Mouse (Mus musculus): ENCODE results near the gene Mau2.
A peak's percentile ranks its signal among the peaks of the same experiment; 100 is the strongest.
"Not testable (repeated sequence)": the region's sequence is repeated elsewhere in the genome, so short reads cannot be mapped to it uniquely, and the experiment has no call there.

The Mau2 gene

GRCm38 (mm10) chr8:70023596-70023995 lies 18.9 kb downstream of the Mau2 start:
- DNase-seq (ENCODE audit: low read depth), result no peak

GRCm38 (mm10) chr8:70015017-70015416 lies 27.5 kb downstream of the Mau2 start:
- DNase-seq (ENCODE audit: low read depth), result peak; percentile 14

- DNase-seq (ENCODE audit: low read depth), result no peak
Observed at GRCm38 (mm10) chr8:70012763-70013162, 29.8 kb downstream of the Mau2 start.

GRCm38 (mm10) chr8:70012350-70012749 lies 30.2 kb downstream of the Mau2 start:
- no peak for DNase-seq (ENCODE audit: low read depth)

GRCm38 (mm10) chr8:70010796-70011195 lies 31.7 kb downstream of the Mau2 start:
- DNase-seq (ENCODE audit: low read depth), result not testable (repeated sequence)

- DNase-seq (ENCODE audit: low read depth), result no peak
Observed at GRCm38 (mm10) chr8:70005178-70005577, 37.4 kb downstream of the Mau2 start.

GRCm38 (mm10) chr8:70004345-70004744 lies 38.2 kb downstream of the Mau2 start:
- no peak for DNase-seq (ENCODE audit: low read depth)

GRCm38 (mm10) chr8:70003204-70003657 lies 39.3 kb downstream of the Mau2 start:
- DNase-seq (ENCODE audit: low read depth), result no peak

GRCm38 (mm10) chr8:70001892-70002191 lies 40.7 kb downstream of the Mau2 start:
- DNase-seq (ENCODE audit: low read depth), result not testable (repeated sequence)

GRCm38 (mm10) chr8:70001176-70001891 lies 41.2 kb downstream of the Mau2 start:
- peak; percentile 77 for DNase-seq (ENCODE audit: low read depth)

- DNase-seq (ENCODE audit: low read depth), result peak; percentile 55
Observed at GRCm38 (mm10) chr8:70000226-70000625, 42.3 kb downstream of the Mau2 start.

- no peak for DNase-seq (ENCODE audit: low read depth)
Observed at GRCm38 (mm10) chr8:69999236-69999635, 43.3 kb downstream of the Mau2 start.

GRCm38 (mm10) chr8:69998706-69999105 lies 43.8 kb downstream of the Mau2 start:
- DNase-seq (ENCODE audit: low read depth), result no peak

- DNase-seq (ENCODE audit: low read depth), result no peak
Observed at GRCm38 (mm10) chr8:69996589-69997285, 45.8 kb downstream of the Mau2 start.

GRCm38 (mm10) chr8:69995776-69996588 lies 46.6 kb downstream of the Mau2 start, which contains the start of gene Gatad2a:
Gene Gatad2a (minus strand): TSS chr8:69996384.
- peak; percentile 100 for DNase-seq (ENCODE audit: low read depth)

- DNase-seq (ENCODE audit: low read depth), result no peak
Observed at GRCm38 (mm10) chr8:69995422-69995775, 47.1 kb downstream of the Mau2 start.

- not testable (repeated sequence) for DNase-seq (ENCODE audit: low read depth)
Observed at GRCm38 (mm10) chr8:69988936-69989335, 53.6 kb downstream of the Mau2 start.

- no peak for DNase-seq (ENCODE audit: low read depth)
Observed at GRCm38 (mm10) chr8:69987744-69988143, 54.8 kb downstream of the Mau2 start.

- no peak for DNase-seq (ENCODE audit: low read depth)
Observed at GRCm38 (mm10) chr8:69984876-69985553, 57.5 kb downstream of the Mau2 start.

GRCm38 (mm10) chr8:69978456-69978855 lies 64.1 kb downstream of the Mau2 start:
- no peak for DNase-seq (ENCODE audit: low read depth)

GRCm38 (mm10) chr8:69974806-69975205 lies 67.7 kb downstream of the Mau2 start:
- DNase-seq (ENCODE audit: low read depth), result no peak

- DNase-seq (ENCODE audit: low read depth), result peak; percentile 98
Observed at GRCm38 (mm10) chr8:69974194-69974614, 68.3 kb downstream of the Mau2 start.

Measured in NIH3T3 (cell line).